Mouse (Mus musculus): ENCODE measurements around the gene Tbc1d17. TPM values are rescaled to one million over a fixed set of nuclear protein-coding genes. Genes with fewer than 3 reads are reported as not detected.
A peak's percentile ranks its signal among the peaks of the same experiment; 100 is the strongest.

Gene Tbc1d17
- polyA plus RNA-seq, 1 experiment from 2014 or later, result 64.5 TPM

DNA sequence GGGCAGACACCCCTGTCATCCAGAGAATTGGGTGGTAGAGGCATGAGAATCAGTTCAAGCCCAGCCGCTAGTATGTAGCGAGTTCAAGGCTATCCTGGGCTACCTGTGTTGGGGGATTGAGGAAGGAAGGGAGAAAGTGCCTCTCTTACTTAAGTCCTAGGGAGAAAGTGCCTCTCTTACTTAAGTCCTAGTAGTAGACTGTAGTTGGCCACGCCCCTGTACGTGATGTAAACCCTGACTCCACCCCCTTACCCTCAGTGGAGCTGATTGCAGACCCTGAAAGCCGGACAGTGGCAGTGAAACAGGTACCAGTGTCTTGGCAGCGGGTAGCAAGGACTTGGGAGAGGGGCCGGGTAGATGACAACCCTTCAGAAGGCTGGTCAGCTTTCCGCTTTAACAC lies 9.0 kb upstream of the Tbc1d17 start:
- Histone ChIP-seq H3K4me2 (peak overlapping the region; percentile 87), H3K27ac (peak overlapping the region; percentile 82), H3K9me3 (no peaks in the 10 kb centered on the region), H3K4me1 (peaks cover 52% of the 10 kb centered on the region), H3K9ac (no peak overlapping the region), H3K4me3 (replicated peaks) (peak overlapping the region; percentile 62), H3K36me3 (peaks cover 16% of the 10 kb centered on the region), H3K27me3 (replicated peaks) (no peaks in the 10 kb centered on the region)
- no peak for ATAC-seq (ENCODE audit: insufficient read depth, low FRiP score, low read depth)
- 21% methylated on average over 8 of the region's 8 CpGs for WGBS

DNA sequence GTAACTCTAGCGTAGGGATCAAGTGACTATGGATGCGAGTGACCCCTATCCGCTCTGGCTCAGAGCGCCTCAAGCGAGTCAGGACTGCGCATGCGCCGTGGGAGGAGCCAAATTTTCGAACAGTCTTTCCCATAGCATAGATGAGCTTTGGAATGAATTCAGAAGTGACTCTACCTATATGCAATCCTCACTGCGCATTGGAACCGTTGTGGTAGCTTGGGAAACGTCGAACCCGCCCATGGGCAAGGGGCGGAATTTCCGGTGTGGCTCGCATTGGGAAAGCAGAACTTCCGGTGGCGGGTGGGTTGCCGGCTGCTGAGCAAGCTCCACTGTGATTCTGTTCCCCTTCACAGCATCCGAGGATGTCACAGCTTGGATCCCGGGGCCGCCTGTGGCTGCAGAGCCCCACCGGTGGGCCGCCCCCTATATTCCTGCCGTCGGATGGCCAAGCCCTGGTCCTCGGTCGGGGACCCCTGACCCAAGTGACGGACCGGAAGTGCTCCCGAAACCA lies 8.2 kb upstream of the Tbc1d17 start, which contains the start of gene Pnkp:
Gene Pnkp, plus strand, starts transcription at position 98 of the 511 bp plus-strand sequence.
- Histone ChIP-seq H3K27me3 (replicated peaks) (no peaks in the 10 kb centered on the region), H3K9me3 (no peaks in the 10 kb centered on the region), H3K4me2 (peak within 1 kb of the TSS; percentile 87), H3K4me1 (peaks cover 60% of the 10 kb centered on the region), H3K4me3 (replicated peaks) (peak within 1 kb of the TSS; percentile 62), H3K36me3 (0 out of 2 replicates have a peak, but pooled peaks cover 12% of the 10 kb centered on the region), H3K9ac (peak within 1 kb of the TSS; percentile 72), H3K27ac (peak within 1 kb of the TSS; percentile 82)
- peak; percentile 24; the same call in 1 of the 2 replicates for ATAC-seq (ENCODE audit: insufficient read depth, low FRiP score, low read depth)
- WGBS, result under 1% methylated on average over 32 of the region's 32 CpGs

GRCm38 (mm10) chr7:44856265-44856916 lies 7.5 kb upstream of the Tbc1d17 start:
- peak overlapping the region; percentile 72; the same call in 1 of the 2 replicates for H3K9ac ChIP-seq
- peaks cover 8% of the 10 kb centered on the region; the same call in 1 of the 2 replicates for H3K36me3 ChIP-seq
- peaks cover 60% of the 10 kb centered on the region for H3K4me1 ChIP-seq
- H3K9me3 ChIP-seq, result no peaks in the 10 kb centered on the region
- ATAC-seq (ENCODE audit: insufficient read depth, low FRiP score, low read depth), result no peak
- peak overlapping the region; percentile 62 for H3K4me3 ChIP-seq (replicated peaks)
- H3K27me3 ChIP-seq (replicated peaks), result no peaks in the 10 kb centered on the region
- WGBS, result 57% methylated on average over 9 of the region's 9 CpGs
- H3K27ac ChIP-seq, result peak overlapping the region; percentile 82
- peak overlapping the region; percentile 87 for H3K4me2 ChIP-seq

- H3K9ac ChIP-seq, result peak overlapping the region; percentile 56
- peak overlapping the region; percentile 57 for H3K4me3 ChIP-seq (replicated peaks)
- no peaks in the 10 kb centered on the region for H3K27me3 ChIP-seq (replicated peaks)
- peaks cover 7% of the 10 kb centered on the region; the same call in 1 of the 2 replicates for H3K36me3 ChIP-seq
- peaks cover 63% of the 10 kb centered on the region for H3K4me1 ChIP-seq
- peak overlapping the region; percentile 88 for H3K4me2 ChIP-seq
- no peak for ATAC-seq (ENCODE audit: insufficient read depth, low FRiP score, low read depth)
- H3K27ac ChIP-seq, result peak overlapping the region; percentile 99
- 41% methylated on average over 10 of the region's 10 CpGs for WGBS
- no peaks in the 10 kb centered on the region for H3K9me3 ChIP-seq
These were observed 6.2 kb upstream of the Tbc1d17 start for GRCm38 (mm10) chr7:44855036-44855435.

GRCm38 (mm10) chr7:44854356-44855031 lies 5.6 kb upstream of the Tbc1d17 start:
- Histone ChIP-seq H3K27ac (peak overlapping the region; percentile 99), H3K4me1 (peaks cover 63% of the 10 kb centered on the region), H3K9ac (peak overlapping the region; percentile 56), H3K9me3 (no peaks in the 10 kb centered on the region), H3K4me2 (peak overlapping the region; percentile 88), H3K27me3 (replicated peaks) (no peaks in the 10 kb centered on the region), H3K4me3 (replicated peaks) (peak overlapping the region; percentile 57), H3K36me3 (peaks cover 7% of the 10 kb centered on the region; the same call in 1 of the 2 replicates)
- WGBS, result 1% methylated on average over 45 of the region's 45 CpGs
- peak; percentile 72 for ATAC-seq (ENCODE audit: insufficient read depth, low FRiP score, low read depth)

DNA sequence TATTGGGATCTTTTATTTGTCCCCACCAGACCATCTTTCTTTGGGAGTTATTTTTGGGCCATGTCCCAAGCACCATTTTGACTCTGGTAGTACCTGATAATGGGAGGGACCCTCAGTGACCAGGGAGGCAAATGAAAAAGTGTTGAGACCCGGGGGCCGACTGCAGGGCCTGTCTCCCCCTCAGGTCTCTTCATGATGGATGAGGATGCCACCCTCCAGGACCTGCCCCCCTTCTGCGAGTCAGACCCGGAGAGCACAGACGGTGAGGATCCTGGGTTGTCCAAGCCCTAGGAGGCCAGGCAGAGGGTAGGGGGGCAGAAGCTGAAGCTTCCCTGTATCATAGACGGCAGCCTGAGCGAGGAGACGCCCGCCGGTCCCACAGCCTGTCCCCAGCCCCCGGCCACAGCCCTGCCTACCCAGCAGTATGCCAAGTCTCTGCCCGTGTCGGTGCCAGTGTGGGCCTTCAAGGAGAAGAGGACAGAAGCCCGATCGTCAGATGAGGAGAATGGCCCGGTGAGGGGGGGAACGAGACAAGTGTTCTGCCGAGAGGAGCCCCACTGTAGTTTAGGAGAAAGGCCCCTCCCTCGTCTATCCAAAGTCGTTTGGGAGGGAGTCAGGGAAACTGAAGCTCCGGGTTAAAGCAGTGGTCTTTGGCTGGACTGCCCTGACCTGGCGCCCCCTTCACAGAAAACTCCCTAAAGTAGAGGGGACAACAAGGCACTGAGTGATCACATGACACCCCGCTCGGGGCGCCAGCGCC lies 4.9 kb upstream of the Tbc1d17 start:
- peak overlapping the region; percentile 99 for H3K27ac ChIP-seq
- peaks cover 7% of the 10 kb centered on the region; the same call in 1 of the 2 replicates for H3K36me3 ChIP-seq
- H3K4me2 ChIP-seq, result peak overlapping the region; percentile 88
- H3K4me1 ChIP-seq, result peaks cover 63% of the 10 kb centered on the region
- WGBS, result 27% methylated on average over 26 of the region's 26 CpGs
- H3K9me3 ChIP-seq, result no peaks in the 10 kb centered on the region
- ATAC-seq (ENCODE audit: insufficient read depth, low FRiP score, low read depth), result no peak
- H3K4me3 ChIP-seq (replicated peaks), result peak overlapping the region; percentile 57
- no peaks in the 10 kb centered on the region for H3K27me3 ChIP-seq (replicated peaks)
- H3K9ac ChIP-seq, result peak overlapping the region; percentile 56

- Histone ChIP-seq H3K4me2 (peak overlapping the region; percentile 88; the same call in 1 of the 2 replicates), H3K4me1 (peaks cover 57% of the 10 kb centered on the region), H3K9me3 (no peaks in the 10 kb centered on the region), H3K27ac (no peak overlapping the region), H3K36me3 (peaks cover 7% of the 10 kb centered on the region; the same call in 1 of the 2 replicates), H3K27me3 (replicated peaks) (no peaks in the 10 kb centered on the region), H3K4me3 (replicated peaks) (no peak overlapping the region), H3K9ac (no peak overlapping the region)
- ATAC-seq (ENCODE audit: insufficient read depth, low FRiP score, low read depth), result no peak
- 88% methylated on average over 2 of the region's 2 CpGs for WGBS
These were observed 4.2 kb upstream of the Tbc1d17 start for GRCm38 (mm10) chr7:44853065-44853464.

DNA sequence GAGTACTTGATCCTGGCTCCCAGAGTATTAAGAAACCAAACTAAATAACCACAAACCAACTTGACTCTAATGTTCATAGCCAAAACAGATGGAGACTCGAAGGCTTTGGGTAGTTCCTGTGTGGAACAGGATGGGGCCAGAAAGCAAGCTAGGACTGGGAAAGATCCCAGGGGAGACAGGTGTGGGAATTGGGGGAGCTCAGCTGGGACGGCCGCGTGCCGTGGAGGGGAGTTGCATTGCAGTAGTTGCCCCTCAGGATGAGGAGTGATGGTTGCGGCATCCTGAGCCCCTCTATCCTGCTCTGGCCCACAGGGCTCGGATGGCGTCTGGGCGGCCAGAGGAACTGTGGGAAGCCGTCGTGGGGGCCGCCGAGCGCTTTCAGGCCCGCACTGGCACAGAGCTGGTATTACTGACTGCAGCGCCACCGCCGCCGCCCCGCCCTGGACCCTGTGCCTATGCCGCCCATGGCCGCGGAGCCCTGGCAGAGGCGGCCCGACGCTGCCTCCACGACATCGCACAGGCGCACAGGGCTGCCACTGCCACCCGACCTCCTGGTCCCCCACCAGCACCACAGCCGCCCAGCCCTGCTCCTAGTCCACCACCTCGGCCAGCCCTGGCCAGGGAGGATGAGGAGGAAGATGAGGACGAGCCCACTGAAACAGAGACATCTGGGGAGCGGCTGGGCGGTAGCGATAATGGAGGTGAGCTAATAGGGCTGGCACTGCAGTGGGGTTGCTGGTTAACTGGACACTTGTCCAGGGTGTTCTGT lies 3.6 kb upstream of the Tbc1d17 start:
- WGBS, result 93% methylated on average over 36 of the region's 36 CpGs
- Histone ChIP-seq H3K4me1 (peaks cover 57% of the 10 kb centered on the region), H3K4me2 (no peak overlapping the region)

DNA sequence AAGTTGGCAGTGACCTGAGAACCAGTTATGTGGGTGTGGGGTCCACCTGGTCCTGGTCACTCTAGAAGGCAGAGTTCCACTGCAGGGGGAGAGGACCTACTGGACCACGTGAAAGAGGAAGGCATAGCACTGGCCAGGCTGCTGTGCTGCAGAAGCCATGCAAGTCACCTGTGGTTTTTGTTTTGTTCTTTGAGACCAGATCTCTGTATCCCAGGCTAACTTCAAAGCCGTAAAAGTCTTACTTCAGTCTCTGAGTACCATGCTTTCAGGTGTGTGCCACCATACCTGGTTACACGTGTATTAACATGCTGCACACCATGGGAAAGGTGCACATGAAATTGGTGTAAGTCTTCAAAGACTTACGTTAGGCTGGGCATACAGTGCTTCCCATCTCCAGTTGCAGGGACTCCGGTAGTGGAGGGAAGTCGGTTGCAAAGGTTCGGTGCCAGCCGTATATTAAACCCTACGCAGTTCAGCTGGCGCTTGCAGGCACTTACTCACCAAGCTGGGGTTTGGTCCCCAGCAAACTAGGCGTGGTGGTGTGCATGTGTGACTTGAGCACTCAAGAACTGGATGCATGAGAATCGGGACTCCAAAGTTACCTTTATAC lies 2.9 kb upstream of the Tbc1d17 start:
- no peaks in the 10 kb centered on the region for H3K27me3 ChIP-seq (replicated peaks)
- no peak overlapping the region for H3K9ac ChIP-seq
- H3K36me3 ChIP-seq, result peaks cover 8% of the 10 kb centered on the region
- no peaks in the 10 kb centered on the region for H3K9me3 ChIP-seq
- no peak overlapping the region for H3K4me3 ChIP-seq (replicated peaks)
- H3K27ac ChIP-seq, result no peak overlapping the region
- H3K4me1 ChIP-seq, result peaks cover 57% of the 10 kb centered on the region
- WGBS, result 89% methylated on average over 12 of the region's 12 CpGs
- no peak for ATAC-seq (ENCODE audit: insufficient read depth, low FRiP score, low read depth)
- H3K4me2 ChIP-seq, result no peak overlapping the region

More for the DNA sequence above, 3.6 kb upstream of the Tbc1d17 start:
- no peak overlapping the region for H3K27ac ChIP-seq
- no peak overlapping the region for H3K9ac ChIP-seq
- H3K36me3 ChIP-seq, result peaks cover 7% of the 10 kb centered on the region; the same call in 1 of the 2 replicates
- no peak for ATAC-seq (ENCODE audit: insufficient read depth, low FRiP score, low read depth)
- H3K27me3 ChIP-seq (replicated peaks), result no peaks in the 10 kb centered on the region
- H3K4me3 ChIP-seq (replicated peaks), result no peak overlapping the region
- no peaks in the 10 kb centered on the region for H3K9me3 ChIP-seq

DNA sequence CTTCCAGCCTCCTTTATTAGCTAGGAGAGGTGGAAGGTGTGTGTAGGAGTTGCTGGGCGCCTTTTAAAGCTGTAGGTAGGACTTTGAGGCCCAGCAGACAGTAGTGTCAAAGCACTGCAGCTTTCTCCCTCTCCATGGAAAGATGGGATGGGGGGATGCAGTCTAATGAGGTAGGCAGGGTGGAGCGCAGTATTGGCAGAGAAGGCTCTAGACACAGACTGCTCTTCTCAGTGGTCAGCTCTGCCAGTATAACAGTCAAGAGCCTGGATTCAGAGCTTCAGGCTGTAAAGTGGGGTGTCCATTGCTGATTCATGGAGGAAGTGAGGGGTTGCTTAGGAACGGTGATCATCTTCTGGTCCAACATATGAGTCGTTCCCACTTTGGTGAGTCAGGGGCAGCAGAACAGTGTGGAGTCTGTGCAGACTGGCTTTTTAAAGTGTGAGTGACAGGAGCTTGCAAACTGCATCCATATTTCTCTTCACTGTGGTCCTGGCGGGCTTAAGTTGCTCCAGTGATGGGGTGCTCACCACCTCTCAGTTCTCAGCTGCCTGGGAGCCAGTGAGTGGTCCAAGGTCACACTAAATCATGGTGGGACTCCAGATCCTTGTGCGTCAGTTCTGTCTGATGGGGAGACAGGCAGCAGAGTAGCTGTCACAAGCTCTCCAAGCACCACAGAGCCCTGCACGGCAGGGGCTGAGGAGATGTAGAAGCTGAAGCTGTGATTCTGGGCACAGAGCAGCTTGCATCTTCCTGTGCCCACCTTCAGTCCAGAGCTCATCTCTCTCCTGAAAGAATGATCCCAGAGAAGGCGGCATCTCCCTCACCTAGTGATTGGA lies 2.1 kb upstream of the Tbc1d17 start:
- Histone ChIP-seq H3K9ac (peak overlapping the region; percentile 64), H3K9me3 (no peaks in the 10 kb centered on the region), H3K4me3 (replicated peaks) (peak overlapping the region; percentile 69), H3K4me2 (peak overlapping the region; percentile 68), H3K36me3 (peaks cover 13% of the 10 kb centered on the region), H3K4me1 (peaks cover 53% of the 10 kb centered on the region), H3K27ac (peak overlapping the region; percentile 99), H3K27me3 (replicated peaks) (no peaks in the 10 kb centered on the region)
- ATAC-seq (ENCODE audit: insufficient read depth, low FRiP score, low read depth), result no peak
- whole genome bisulfite sequencing, result 79% methylated on average over 8 of the region's 8 CpGs

Measured in stomach, embryonic 15.5 days (tissue).